Mouse (Mus musculus): ENCODE results near the gene Bag1.

GRCm38 (mm10) chr4:40943651-40944050 is 4.4 kb downstream of the Bag1 start:
- TF ChIP-seq POLR2A (IDR thresholded peaks at IDR 0.05; ENCODE audit: insufficient read depth, low read depth, low read length) (no peak), EP300 (IDR thresholded peaks at IDR 0.05; ENCODE audit: insufficient read depth, low read depth, low read length) (no peak), CTCF (IDR thresholded peaks at IDR 0.05) (no peak)
